Mouse (Mus musculus): Measurements from ENCODE around the gene AI661453. TPM values are rescaled to one million over a fixed set of nuclear protein-coding genes. Genes with fewer than 3 reads are reported as not detected.

Gene AI661453
- total RNA-seq, 2 experiments from 2014 or later = 0.19 to 0.52 TPM

DNA sequence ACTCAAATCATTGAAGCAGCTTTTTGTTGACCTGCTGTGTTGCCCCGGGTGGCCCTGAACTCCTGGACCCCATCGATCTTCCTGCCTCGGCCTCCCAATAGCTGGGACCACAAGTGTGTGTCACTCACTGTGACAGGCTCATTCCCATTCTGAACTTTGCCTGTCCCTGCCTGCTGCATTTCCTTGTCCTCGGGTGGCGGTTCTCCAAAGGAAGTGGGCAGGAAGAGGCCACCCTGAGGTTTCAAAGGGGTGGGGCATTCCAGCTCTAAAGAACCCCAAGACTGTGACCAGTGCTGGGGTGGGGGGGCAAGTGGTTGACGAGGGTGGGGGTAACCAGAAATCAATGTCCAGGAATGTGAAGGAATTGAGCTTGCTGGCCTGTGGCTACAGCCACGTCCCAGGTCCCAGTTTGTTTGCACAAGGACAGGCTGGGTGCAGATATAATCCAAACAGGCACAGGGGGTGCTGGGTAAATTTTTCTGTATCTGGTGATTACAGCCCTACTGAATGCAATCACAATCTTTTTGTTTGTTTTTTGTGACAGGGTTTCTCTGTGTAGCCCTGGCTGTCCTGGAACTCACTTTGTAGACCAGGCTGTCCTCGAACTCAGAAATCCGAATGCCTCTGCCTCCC, 3.1 kb downstream of the AI661453 start:
- no peak for DNase-seq (ENCODE audit: extremely low spot score in 1 of 2, low spot score in 1 of 2)

DNA sequence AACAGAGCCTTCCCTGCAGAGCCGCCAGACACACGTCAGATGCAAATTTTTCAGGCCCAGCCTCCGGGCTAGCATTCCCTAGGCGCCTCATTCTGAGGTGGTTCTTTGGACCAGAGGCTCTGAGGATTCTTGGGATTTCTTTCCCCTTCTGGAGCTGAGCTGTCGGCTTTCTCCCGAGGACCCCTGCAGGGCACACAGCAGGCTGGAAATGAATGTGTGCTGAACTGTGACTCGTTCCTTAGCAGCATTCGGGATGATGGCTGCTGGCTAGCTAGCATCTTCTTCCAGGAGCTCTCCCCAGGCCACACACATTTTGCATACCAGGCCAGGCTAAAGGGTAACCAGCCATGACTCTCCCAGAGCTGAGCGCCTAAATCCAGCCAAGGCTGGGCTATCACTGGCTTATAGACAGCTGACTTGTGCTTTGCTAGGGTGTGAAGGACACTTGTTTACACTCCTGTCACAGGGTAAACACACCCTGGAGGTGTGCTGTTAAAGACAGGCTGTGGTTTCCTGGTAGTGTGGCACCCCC, 4.0 kb downstream of the AI661453 start:
- DNase-seq (ENCODE audit: extremely low spot score in 1 of 2, low spot score in 1 of 2) = no peak

DNA sequence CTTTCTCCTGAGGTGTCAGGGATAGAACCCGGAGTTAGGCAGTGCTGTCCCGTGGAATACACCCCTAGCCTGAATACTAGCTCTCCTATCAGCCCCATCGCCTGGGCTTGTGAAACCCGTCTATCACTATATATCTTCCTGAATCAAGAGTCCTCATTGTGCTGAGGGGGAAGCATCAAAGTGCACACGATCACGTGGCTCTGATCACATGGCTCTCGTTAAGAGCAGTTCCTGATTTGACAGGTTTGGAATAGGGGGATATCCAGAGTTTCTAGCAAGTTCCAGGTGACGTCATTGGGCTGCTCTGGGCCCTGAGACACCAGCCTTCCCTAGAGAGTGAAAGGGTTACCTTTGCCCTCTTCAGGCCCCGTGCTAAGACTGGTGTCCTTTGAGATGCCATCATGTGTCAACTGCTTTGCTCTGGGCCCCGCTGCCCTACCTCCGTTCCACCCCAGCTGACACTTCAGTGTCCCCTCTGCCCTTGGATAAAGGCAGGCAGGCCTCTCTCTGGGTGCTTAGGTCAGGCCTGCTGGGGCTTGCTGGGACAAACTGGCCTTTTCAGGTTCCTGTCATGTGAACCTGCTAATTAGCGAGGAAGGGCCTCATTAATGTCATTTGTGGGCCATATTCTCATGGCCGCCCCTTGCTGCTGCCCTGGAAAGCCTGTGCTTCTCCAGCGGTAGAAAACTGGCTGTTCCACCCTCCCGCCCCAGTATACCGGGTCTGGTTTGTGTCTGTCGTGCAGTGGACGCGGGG, 5.1 kb downstream of the AI661453 start:
- no peak for DNase-seq (ENCODE audit: extremely low spot score in 1 of 2, low spot score in 1 of 2)

DNA sequence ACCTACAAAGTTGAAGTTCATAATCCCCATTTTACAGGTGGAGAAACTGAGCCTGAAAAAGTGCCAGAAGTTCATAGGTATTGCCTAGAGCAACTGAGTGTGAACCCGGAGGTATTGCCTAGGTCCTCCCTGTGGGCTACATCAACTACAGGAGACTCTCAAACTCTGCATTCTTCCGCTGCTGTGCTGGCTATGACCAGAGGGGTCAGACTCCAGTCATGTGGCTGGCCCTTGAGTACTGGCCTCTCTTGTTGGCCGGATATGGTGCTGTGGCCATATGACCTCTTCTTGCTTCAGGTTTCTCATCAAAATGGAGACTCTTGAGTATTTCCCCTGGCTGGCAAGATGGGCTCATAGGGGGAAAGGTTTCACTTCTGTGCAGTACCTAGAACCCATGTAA, 5.9 kb downstream of the AI661453 start:
- no peak for DNase-seq (ENCODE audit: extremely low spot score in 1 of 2, low spot score in 1 of 2)

DNA sequence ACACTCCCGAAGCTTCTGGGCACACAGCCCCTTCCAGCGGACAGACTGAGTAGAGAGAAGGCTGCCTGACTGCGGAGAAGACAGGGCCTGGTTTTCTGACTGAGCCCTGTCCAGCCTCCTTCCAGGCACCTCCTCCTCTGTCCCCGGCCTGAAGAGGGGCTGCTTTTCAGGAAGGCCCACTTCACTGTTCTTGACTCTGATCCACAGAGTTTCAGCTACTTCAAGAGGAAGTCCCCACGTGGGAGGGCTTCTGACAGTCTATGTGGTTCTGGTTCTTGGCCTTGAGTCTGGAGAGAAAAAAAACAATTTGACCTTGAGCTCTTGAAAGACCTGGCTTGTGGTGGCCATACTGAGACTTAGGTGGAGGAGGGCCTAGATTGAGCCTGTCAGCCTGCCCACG, 7.7 kb downstream of the AI661453 start:
- DNase-seq (ENCODE audit: extremely low spot score in 1 of 2, low spot score in 1 of 2) = no peak

DNA sequence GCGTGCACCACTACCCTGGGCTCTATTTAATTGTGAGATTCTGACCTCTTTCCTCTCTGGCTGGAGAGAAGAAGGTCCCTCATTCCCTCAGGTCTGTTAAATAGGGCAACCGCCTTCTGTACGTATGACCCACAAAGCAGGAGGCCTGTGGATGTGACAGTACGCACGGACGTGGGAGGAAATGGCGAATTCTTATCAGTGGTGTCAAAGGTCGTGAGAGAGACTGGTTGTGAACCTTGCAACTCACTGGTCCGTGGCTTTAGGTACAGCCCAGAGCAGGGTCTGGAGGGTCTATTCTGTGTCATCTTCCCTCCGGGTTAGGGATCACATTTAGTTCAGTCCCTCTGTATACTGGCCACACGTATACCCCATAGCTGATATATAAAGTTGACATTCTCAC, 9.1 kb downstream of the AI661453 start:
- DNase-seq (ENCODE audit: extremely low spot score in 1 of 2, low spot score in 1 of 2) = no peak

DNA sequence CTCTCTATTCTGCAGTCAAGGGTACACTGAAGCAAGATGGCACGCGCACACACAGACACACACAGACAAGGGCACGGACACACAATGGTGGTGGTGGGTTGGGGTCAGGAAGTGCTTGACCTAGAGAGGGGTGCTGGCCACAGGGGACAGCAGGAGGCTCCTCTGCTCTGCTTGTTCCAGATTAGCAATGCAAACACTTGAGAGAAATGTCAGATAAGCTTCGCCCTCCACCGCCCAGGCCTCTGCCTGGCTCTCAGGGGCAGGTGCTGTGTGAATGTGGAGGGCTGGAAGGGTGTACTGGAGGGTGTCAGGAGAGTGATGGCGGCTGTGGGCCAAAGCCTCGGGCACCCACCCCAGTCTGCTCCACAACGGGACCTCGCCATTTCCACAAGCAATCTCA, 9.6 kb downstream of the AI661453 start:
- no peak for DNase-seq (ENCODE audit: extremely low spot score in 1 of 2, low spot score in 1 of 2)

DNA sequence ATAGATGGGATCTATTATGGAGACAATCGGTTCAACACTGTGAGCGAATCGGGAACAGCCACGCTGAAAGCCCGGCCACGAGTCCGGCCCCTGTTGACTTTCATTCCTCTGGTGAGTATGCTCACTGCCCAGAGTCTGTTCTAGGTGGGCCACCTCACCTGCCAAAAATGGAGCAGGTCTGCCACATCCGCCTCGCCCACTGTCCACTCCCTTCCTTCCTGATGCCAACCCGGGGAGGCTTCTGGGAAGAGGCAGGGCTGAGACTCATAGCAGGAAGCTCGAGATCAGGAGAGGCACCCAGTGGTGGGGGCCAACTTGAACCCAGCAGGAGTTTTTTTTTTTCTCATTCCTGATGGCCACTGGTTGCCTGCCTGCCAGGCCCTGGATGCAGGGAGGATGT, 10.1 kb downstream of the AI661453 start:
- no peak for DNase-seq (ENCODE audit: extremely low spot score in 1 of 2, low spot score in 1 of 2)

DNA sequence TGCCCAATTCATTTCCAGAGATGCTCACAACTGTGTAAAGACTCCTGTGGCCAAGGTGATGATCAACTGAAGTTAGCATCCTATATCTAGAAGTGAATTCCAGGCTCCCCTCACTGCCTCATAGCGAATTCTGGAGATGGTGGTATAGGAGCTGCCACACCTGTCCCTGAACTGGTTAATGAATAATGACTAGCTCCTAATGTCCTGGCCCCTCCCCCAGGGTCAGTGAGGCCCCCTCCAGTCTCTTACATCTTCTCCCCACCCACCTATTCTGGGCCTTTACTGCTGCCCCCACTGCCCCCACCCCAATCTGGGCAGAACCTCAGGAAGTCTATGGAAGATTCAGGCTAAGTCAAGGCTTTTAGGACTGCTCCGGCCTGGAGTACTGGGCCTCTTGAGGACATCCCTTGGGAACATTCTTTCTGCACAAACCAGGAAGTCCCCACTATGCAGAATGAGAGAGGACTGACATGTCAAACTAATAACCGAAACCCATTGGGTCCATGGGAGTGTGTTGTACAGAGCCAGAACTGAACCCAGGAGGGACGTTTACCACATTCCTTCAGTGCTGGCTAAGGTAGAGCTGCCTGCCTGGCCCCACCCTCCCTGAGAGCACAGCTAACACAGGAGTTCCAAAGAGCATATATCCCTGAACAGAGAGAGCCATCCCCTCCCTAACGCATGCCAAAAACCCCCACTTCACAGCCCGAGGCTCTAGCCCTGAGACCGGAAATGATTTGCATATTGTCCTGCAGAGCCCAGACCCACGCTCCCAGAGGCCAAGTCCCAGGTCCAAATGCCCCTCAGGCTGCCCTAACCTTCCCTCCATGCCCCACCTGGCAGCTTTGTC, 12.3 kb downstream of the AI661453 start:
- DNase-seq (ENCODE audit: extremely low spot score in 1 of 2, low spot score in 1 of 2) = no peak

DNA sequence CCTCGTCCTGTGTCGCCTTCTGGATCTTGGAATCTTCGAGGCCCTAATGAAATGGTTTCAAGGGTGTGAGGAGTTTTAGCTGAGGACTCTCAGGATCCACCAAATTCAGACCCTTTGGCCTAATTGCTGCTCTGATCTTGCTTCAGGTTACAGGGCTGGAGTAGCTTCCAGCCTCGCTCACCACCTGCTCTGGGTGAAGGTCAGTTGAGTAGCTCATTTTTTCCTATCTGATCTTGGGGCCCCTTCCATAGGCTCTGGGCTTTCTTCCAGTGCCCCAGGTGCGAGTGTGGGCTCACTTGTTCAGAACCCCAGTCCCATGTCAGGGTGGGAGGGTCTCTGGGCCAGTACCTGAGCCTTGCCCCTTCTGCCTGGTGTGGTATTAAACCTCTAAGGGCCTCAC, 13.0 kb downstream of the AI661453 start:
- no peak for DNase-seq (ENCODE audit: extremely low spot score in 1 of 2, low spot score in 1 of 2)

DNA sequence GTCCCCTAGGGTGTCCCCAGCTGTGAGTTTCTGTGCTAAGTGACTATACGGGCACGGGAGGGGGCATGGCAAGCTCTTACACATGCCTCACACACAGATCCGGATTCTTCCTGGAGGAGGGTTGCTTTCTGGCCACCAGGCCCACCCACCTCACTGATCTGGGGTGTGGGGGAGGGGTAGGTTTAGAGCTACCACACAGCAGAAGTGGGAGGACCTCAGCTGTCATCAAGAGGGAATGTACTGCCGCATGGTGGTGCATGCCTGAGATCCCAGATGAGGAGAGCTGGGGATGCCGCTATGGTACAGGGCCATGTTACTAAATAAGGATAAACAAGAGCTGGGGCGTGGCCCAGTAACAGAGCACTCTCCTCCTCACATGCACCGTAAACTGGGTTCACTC, 13.8 kb downstream of the AI661453 start:
- no peak for DNase-seq (ENCODE audit: extremely low spot score in 1 of 2, low spot score in 1 of 2)

DNA sequence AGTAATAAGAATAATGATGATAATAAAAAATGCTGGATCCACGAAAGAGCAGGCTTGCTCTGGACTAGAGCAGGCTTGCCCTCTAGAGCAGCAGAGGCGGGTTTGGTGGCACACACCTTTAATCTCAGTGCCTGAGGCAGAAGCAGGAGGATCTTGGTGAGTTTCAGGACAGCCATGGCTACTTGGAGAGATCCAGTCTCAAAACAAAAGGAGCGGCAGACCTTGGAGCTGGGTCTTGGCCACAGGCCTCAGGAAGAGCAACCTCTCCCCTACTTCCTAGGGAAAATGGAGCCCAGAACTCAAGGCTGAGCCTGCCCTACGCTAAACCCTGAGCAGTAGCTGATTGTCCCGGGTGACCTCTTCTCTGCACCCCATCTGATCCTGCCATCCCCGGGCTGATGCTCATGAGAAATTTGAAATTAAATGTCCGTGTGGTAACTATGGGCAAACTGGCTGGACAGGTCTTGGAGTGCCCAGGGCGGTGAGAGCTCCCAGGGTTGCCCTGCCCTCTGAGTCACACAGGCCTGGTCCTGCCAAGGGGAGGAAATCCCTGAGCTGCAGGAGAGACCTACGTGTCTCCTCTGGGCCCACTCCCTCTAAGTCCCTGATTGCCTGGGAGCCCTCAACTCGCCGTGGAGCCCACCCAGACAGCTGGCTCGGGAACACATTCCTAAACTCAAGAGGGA, 14.6 kb downstream of the AI661453 start:
- no peak for DNase-seq (ENCODE audit: extremely low spot score in 1 of 2, low spot score in 1 of 2)

DNA sequence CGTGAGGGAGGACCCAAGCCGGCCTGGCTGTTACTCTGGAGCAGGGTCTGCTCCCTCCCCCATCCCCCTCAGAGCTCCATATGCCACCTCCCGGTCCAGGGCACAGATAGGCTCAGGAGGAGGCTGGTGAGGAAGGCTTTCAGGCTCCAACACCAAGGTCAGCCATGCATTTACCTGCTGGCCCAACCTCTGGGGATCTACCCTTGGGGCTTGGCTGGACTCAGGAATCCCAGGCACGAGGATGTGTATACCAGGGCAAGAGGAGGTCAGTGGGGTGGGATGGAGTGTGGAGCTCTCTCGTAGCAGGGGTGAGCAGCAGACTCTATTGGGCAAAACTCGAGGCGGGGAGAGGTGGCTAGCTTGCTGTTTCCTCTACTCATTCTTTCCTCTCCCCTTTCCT, 16.5 kb downstream of the AI661453 start:
- no peak for DNase-seq (ENCODE audit: extremely low spot score in 1 of 2, low spot score in 1 of 2)

DNA sequence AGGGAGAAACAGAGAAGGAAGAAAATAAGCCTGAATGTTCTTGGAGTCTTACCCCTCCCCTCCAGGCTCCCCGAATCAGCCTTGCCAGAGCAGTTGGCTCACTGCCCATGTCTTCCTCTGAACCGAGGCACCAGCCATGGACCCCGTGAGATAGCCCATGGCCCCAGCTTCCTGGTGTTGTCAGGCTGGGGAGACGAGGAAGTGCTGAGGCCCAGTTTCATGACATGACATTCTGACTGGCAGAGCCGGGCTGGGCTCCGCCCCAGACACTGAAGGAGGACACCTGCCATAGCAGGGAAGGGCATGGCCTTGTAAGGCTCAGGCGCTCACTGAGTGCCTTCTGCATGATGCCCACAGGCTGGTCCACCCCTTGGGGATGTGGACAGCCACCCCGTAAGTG, 18.3 kb downstream of the AI661453 start:
- no peak for DNase-seq (ENCODE audit: extremely low spot score in 1 of 2, low spot score in 1 of 2)

DNA sequence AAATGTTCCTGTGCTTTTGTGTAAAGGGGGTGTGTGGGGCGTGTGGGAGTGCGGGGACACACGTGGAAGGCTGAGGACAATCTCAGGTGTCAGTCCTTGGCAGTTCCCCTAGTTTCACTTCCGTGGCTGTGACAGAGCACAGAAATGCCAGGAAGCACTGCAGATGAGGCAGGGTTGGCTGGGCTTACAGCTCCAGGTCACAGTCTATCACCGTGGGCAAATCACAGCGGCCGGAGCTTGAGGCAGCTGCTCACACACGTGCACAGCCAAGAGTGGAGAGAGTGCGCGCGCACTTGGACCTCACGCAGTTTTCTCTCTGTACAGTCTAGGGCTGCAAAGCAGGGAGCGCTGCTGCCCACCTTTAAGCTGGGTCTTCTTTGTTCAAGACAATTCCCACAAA, 21.9 kb downstream of the AI661453 start:
- no peak for DNase-seq (ENCODE audit: extremely low spot score in 1 of 2, low spot score in 1 of 2)

DNA sequence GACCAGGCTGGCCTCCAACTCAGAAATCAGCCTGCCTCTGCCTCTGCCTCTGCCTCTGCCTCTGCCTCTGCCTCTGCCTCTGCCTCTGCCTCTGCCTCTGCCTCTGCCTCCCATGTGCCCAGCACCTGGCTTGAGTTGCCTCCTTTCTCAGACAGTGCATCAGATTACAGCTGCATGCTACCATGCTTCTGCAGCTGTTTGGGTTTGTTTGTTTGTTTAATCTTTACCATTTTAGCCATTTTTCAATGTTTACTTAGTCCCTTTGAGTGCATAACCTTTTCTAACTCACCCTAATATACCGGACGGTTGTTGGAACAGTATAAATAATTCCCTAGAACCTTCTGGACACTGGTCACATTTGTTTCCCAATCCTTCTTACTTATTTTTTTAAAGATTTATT, 22.5 kb downstream of the AI661453 start:
- DNase-seq (ENCODE audit: extremely low spot score in 1 of 2, low spot score in 1 of 2) = no peak

DNA sequence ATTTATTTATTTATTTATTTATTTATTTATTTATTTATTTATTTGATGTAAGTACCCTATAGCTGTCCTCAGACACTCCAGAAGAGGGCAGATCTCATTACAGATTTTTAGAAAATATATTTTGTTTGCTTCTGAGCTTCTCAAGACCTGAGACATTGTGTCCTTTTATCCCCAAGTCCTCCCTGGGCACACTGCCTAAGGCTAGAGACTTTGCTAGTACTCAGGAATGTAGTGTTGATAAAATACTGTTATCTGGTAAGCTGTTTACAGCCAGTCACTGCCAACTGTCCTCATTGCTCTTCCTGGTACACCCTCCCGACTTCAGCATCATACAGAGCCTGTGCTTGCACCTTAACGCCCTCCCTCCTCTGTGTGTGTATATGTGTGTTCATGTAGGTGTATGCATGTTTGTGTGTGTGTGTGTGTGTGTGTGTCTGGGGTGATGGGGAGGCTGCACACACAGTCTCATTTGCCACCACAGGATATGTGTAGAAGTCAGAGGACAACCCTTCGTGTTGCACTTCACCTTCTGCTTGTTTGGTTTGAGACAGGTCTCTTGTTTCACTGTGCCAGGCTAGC, 23.0 kb downstream of the AI661453 start:
- no peak for DNase-seq (ENCODE audit: extremely low spot score in 1 of 2, low spot score in 1 of 2)

DNA sequence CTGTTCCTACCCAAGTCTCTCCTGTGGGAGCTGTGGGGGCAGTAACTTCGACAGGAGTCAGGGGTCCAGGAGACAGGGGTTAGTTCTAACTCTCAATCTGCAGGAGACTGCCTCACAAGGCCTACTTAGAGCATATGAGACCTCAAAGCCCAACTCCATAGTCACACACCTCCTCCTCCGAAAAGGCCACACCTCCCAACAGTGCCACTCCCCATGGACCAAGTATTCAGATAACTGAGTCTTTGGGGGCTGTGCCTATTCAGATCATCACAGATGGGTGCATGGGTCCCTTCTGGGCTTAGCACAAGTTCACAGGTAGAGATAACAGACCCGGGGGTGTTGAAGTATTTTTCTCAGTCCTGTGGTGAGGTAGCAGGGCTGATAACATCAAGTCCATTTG, 25.3 kb downstream of the AI661453 start:
- no peak for DNase-seq (ENCODE audit: extremely low spot score in 1 of 2, low spot score in 1 of 2)

DNA sequence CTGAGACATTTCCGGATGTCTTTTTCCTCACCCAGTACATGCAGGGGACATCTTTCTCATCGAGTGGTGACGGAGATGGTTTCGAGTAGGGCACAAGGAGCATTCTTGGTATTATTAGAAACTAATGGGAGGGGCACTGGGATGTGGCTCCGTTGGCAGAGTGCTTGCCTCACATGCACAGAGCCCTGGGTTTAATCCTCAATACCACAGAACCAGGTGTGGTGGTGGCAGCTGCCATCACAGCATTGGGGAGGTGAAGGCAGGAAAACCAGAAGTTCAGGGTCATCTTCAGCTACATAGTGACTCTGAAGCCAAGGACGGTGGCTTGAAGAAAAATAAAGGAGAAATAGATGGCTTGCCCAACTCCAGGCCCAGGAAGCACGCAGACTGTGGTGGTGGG, 25.8 kb downstream of the AI661453 start:
- DNase-seq (ENCODE audit: extremely low spot score in 1 of 2, low spot score in 1 of 2) = no peak

DNA sequence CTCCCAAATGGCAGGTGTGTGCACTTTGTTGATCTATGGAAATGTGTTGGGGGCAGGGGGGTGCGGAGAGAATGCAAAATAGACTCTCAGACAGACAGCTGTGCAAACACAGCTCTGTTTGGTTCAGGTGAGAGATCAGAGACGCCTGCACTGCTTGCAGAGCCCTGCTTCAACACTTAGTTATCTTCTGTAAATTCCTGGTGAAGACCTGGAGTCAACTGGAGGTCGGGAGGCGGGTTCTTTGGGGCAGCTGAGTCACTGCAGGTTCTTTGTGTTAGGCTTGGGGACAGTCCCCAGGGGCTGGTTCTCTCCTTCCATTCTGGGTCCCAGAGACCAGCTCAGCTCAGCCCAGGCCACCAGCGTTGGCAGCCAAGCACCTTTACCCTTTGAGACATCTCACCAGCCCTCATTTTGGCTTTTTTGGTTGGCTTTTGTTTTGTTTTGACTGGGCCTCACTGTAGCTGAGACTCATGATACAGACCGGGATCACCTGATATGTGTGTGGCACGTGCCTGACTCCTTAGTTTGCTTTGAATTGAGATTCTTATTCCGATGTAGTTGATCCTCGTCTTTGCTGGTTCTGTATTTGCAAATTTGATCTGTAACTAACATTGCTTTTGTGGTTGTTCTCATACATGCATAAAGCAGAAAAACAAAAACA, 26.4 kb downstream of the AI661453 start:
- no peak for DNase-seq (ENCODE audit: extremely low spot score in 1 of 2, low spot score in 1 of 2)

Measured in layer of hippocampus, postnatal 25 days (tissue).